Mouse (Mus musculus): ENCODE measurements around the gene Ghr. TPM values are rescaled to one million over a fixed set of nuclear protein-coding genes. Genes with fewer than 3 reads are reported as not detected.

The Ghr gene
- polyA plus RNA-seq, 1 experiment from 2014 or later: 8.8 TPM

- no peaks in the 10 kb centered on the region for H3K36me3 ChIP-seq
- H3K4me3 ChIP-seq (replicated peaks): no peak overlapping the region
- H3K4me1 ChIP-seq (replicated peaks): 0 out of 2 replicates have a peak, but pooled peaks cover 9% of the 10 kb centered on the region
- H3K9me3 ChIP-seq: no peaks in the 10 kb centered on the region
- H3K4me2 ChIP-seq (replicated peaks): no peak overlapping the region
- no peak for ATAC-seq
- no peak overlapping the region for H3K27ac ChIP-seq
- H3K27me3 ChIP-seq: no peaks in the 10 kb centered on the region
- 90% methylated on average over 2 of the region's 2 CpGs for WGBS
- H3K9ac ChIP-seq (replicated peaks): no peak overlapping the region
Observed at GRCm38 (mm10) chr15:3511639-3512171, 71.6 kb downstream of the Ghr start.

GRCm38 (mm10) chr15:3509089-3509488, 74.2 kb downstream of the Ghr start:
- Histone ChIP-seq H3K27ac (no peak overlapping the region), H3K27me3 (no peaks in the 10 kb centered on the region), H3K9me3 (no peaks in the 10 kb centered on the region), H3K36me3 (no peaks in the 10 kb centered on the region), H3K4me2 (replicated peaks) (no peak overlapping the region), H3K4me3 (replicated peaks) (no peak overlapping the region), H3K9ac (replicated peaks) (no peak overlapping the region), H3K4me1 (replicated peaks) (0 out of 2 replicates have a peak, but pooled peaks cover 9% of the 10 kb centered on the region)
- 80% methylated on average over 3 of the region's 3 CpGs for WGBS
- ATAC-seq: no peak

- Histone ChIP-seq H3K9me3 (no peaks in the 10 kb centered on the region), H3K27ac (no peak overlapping the region), H3K27me3 (no peaks in the 10 kb centered on the region), H3K4me1 (replicated peaks) (0 out of 2 replicates have a peak, but pooled peaks cover 9% of the 10 kb centered on the region), H3K4me3 (replicated peaks) (no peak overlapping the region), H3K9ac (replicated peaks) (no peak overlapping the region), H3K36me3 (no peaks in the 10 kb centered on the region), H3K4me2 (replicated peaks) (no peak overlapping the region)
- 58% methylated on average over 2 of the region's 2 CpGs for WGBS
- peak; percentile 56; the same call in 1 of the 2 replicates for ATAC-seq
Observed at GRCm38 (mm10) chr15:3507329-3507728, 76.0 kb downstream of the Ghr start.

GRCm38 (mm10) chr15:3504700-3505099, 78.6 kb downstream of the Ghr start:
- no peak for ATAC-seq
- H3K27me3 ChIP-seq: no peaks in the 10 kb centered on the region
- 89% methylated on average over 5 of the region's 5 CpGs for WGBS

GRCm38 (mm10) chr15:3501683-3502082, 81.6 kb downstream of the Ghr start:
- no peak overlapping the region for H3K4me2 ChIP-seq (replicated peaks)
- WGBS: 89% methylated on average over 3 of the region's 3 CpGs
- ATAC-seq: no peak
- H3K36me3 ChIP-seq: no peaks in the 10 kb centered on the region
- no peaks in the 10 kb centered on the region for H3K27me3 ChIP-seq
- no peak overlapping the region for H3K27ac ChIP-seq
- H3K9ac ChIP-seq (replicated peaks): no peak overlapping the region
- no peak overlapping the region for H3K4me3 ChIP-seq (replicated peaks)
- no peaks in the 10 kb centered on the region for H3K4me1 ChIP-seq (replicated peaks)
- no peaks in the 10 kb centered on the region for H3K9me3 ChIP-seq

More at GRCm38 (mm10) chr15:3504700-3505099, 78.6 kb downstream of the Ghr start:
- H3K36me3 ChIP-seq: no peaks in the 10 kb centered on the region
- no peaks in the 10 kb centered on the region for H3K9me3 ChIP-seq
- no peak overlapping the region for H3K27ac ChIP-seq
- H3K4me3 ChIP-seq (replicated peaks): no peak overlapping the region
- 0 out of 2 replicates have a peak, but pooled peaks cover 9% of the 10 kb centered on the region for H3K4me1 ChIP-seq (replicated peaks)
- no peak overlapping the region for H3K9ac ChIP-seq (replicated peaks)
- no peak overlapping the region for H3K4me2 ChIP-seq (replicated peaks)

GRCm38 (mm10) chr15:3499020-3499419, 84.3 kb downstream of the Ghr start:
- no peak for ATAC-seq
- no peaks in the 10 kb centered on the region for H3K36me3 ChIP-seq
- H3K9ac ChIP-seq (replicated peaks): no peak overlapping the region
- WGBS: 100% methylated on average over 1 of the region's 1 CpGs
- H3K4me1 ChIP-seq (replicated peaks): no peaks in the 10 kb centered on the region
- no peaks in the 10 kb centered on the region for H3K27me3 ChIP-seq
- no peak overlapping the region for H3K4me2 ChIP-seq (replicated peaks)
- H3K27ac ChIP-seq: no peak overlapping the region
- no peaks in the 10 kb centered on the region for H3K9me3 ChIP-seq
- no peak overlapping the region for H3K4me3 ChIP-seq (replicated peaks)

GRCm38 (mm10) chr15:3497946-3498580, 85.2 kb downstream of the Ghr start:
- H3K4me3 ChIP-seq (replicated peaks): no peak overlapping the region
- H3K9ac ChIP-seq (replicated peaks): no peak overlapping the region
- H3K27me3 ChIP-seq: no peaks in the 10 kb centered on the region
- 78% methylated on average over 9 of the region's 9 CpGs for WGBS
- no peak for ATAC-seq
- H3K9me3 ChIP-seq: no peaks in the 10 kb centered on the region
- H3K4me2 ChIP-seq (replicated peaks): no peak overlapping the region
- no peaks in the 10 kb centered on the region for H3K4me1 ChIP-seq (replicated peaks)
- no peaks in the 10 kb centered on the region for H3K36me3 ChIP-seq
- no peak overlapping the region for H3K27ac ChIP-seq

GRCm38 (mm10) chr15:3490868-3491267, 92.4 kb downstream of the Ghr start:
- Histone ChIP-seq H3K36me3 (no peaks in the 10 kb centered on the region), H3K9me3 (no peaks in the 10 kb centered on the region), H3K4me3 (replicated peaks) (no peak overlapping the region), H3K4me2 (replicated peaks) (no peak overlapping the region), H3K9ac (replicated peaks) (no peak overlapping the region), H3K4me1 (replicated peaks) (no peaks in the 10 kb centered on the region), H3K27ac (no peak overlapping the region), H3K27me3 (no peaks in the 10 kb centered on the region)
- 90% methylated on average over 3 of the region's 3 CpGs for WGBS
- no peak for ATAC-seq

GRCm38 (mm10) chr15:3490011-3490410, 93.3 kb downstream of the Ghr start:
- Histone ChIP-seq H3K36me3 (no peaks in the 10 kb centered on the region), H3K9me3 (no peaks in the 10 kb centered on the region), H3K4me1 (replicated peaks) (no peaks in the 10 kb centered on the region), H3K27ac (no peak overlapping the region), H3K27me3 (no peaks in the 10 kb centered on the region), H3K4me3 (replicated peaks) (no peak overlapping the region), H3K4me2 (replicated peaks) (no peak overlapping the region), H3K9ac (replicated peaks) (no peak overlapping the region)
- WGBS: 88% methylated on average over 2 of the region's 2 CpGs
- no peak for ATAC-seq

GRCm38 (mm10) chr15:3489180-3489579, 94.1 kb downstream of the Ghr start:
- H3K9me3 ChIP-seq: no peaks in the 10 kb centered on the region
- H3K4me1 ChIP-seq (replicated peaks): no peaks in the 10 kb centered on the region
- no peaks in the 10 kb centered on the region for H3K27me3 ChIP-seq
- H3K4me2 ChIP-seq (replicated peaks): no peak overlapping the region
- no peak overlapping the region for H3K4me3 ChIP-seq (replicated peaks)
- ATAC-seq: no peak
- H3K27ac ChIP-seq: no peak overlapping the region
- H3K36me3 ChIP-seq: no peaks in the 10 kb centered on the region
- no peak overlapping the region for H3K9ac ChIP-seq (replicated peaks)

- no peak for ATAC-seq
- H3K9me3 ChIP-seq: no peaks in the 10 kb centered on the region
- no peak overlapping the region for H3K9ac ChIP-seq (replicated peaks)
- no peaks in the 10 kb centered on the region for H3K4me1 ChIP-seq (replicated peaks)
- H3K27ac ChIP-seq: no peak overlapping the region
- H3K4me3 ChIP-seq (replicated peaks): no peak overlapping the region
- 93% methylated on average over 3 of the region's 3 CpGs for WGBS
- no peak overlapping the region for H3K4me2 ChIP-seq (replicated peaks)
- no peaks in the 10 kb centered on the region for H3K27me3 ChIP-seq
- H3K36me3 ChIP-seq: no peaks in the 10 kb centered on the region
Observed at GRCm38 (mm10) chr15:3488601-3489000, 94.7 kb downstream of the Ghr start.

- Histone ChIP-seq H3K27me3 (no peaks in the 10 kb centered on the region), H3K9me3 (no peaks in the 10 kb centered on the region), H3K4me2 (replicated peaks) (no peak overlapping the region), H3K36me3 (no peaks in the 10 kb centered on the region), H3K27ac (no peak overlapping the region), H3K4me3 (replicated peaks) (no peak overlapping the region), H3K4me1 (replicated peaks) (no peaks in the 10 kb centered on the region), H3K9ac (replicated peaks) (no peak overlapping the region)
- WGBS: 92% methylated on average over 5 of the region's 5 CpGs
- no peak for ATAC-seq
Observed at GRCm38 (mm10) chr15:3486691-3487090, 96.6 kb downstream of the Ghr start.

- Histone ChIP-seq H3K36me3 (no peaks in the 10 kb centered on the region), H3K4me2 (replicated peaks) (no peak overlapping the region), H3K27ac (no peak overlapping the region), H3K9ac (replicated peaks) (no peak overlapping the region), H3K27me3 (no peaks in the 10 kb centered on the region), H3K4me3 (replicated peaks) (no peak overlapping the region), H3K4me1 (replicated peaks) (no peaks in the 10 kb centered on the region), H3K9me3 (no peaks in the 10 kb centered on the region)
- 96% methylated on average over 1 of the region's 1 CpGs for WGBS
- ATAC-seq: no peak
Observed at GRCm38 (mm10) chr15:3485367-3485766, 97.9 kb downstream of the Ghr start.

Measured in midbrain, embryonic 13.5 days (tissue).